Mouse (Mus musculus) olfactory bulb, adult 2 months (tissue): ENCODE measurements at regions not wholly inside any gene's neighbourhood (a gene's known extent, or its start where the extent isn't known, plus 50 kb on each side); places are given as distances from the start of the nearest gene placed in this dataset.

Source experiments
- CTCF ChIP-seq: fragments of 200-500 bp; IDR thresholded peaks from 2 replicates; pipeline ENCODE4 v1.5.1; 2012; ENCODE audit warnings: low read depth, mild to moderate bottlenecking, low read length, moderate library complexity; ENCODE audit not compliant: insufficient read depth
- POLR2A ChIP-seq: fragments of 200-500 bp; IDR thresholded peaks from 2 replicates; pipeline ENCODE4 v1.6.1; 2012; ENCODE audit warnings: mild to moderate bottlenecking, low read depth, low read length, moderate library complexity; ENCODE audit not compliant: insufficient read depth

GRCm38 (mm10) chr3:39269388-39269787, 382.6 kb downstream of the Fat4 start:
- TF ChIP-seq CTCF = no peak
- no peak for TF ChIP-seq POLR2A
